Comparison of ENCODE assay signal across 8 mouse cellular contexts in genomic region chr17:27554062-27554960, GRCm38 (mm10). TPM values are rescaled to one million over a fixed set of nuclear protein-coding genes. Genes with fewer than 3 reads are reported as not detected.
DNase-seq lines count a peak whose midpoint lies in the region; ATAC-seq and TF ChIP-seq lines count a peak whose summit lies in the region.

No protein-coding gene starts in this region.

- H3K9me3 ChIP-seq in hindbrain, embryonic 10.5 days, result no peaks in the 10 kb centered on the region
- no peaks in the 10 kb centered on the region for H3K9me3 ChIP-seq in hindbrain, embryonic 16.5 days (ENCODE audit: control insufficient read depth, low read length)
- H3K9me3 ChIP-seq in MEL (replicated peaks; ENCODE audit: insufficient read depth, low read length), result no peaks in the 10 kb centered on the region
- no peaks in the 10 kb centered on the region for H3K9me3 ChIP-seq in hindbrain, embryonic 13.5 days
- H3K9me3 ChIP-seq in midbrain, embryonic 12.5 days, result no peaks in the 10 kb centered on the region

- WGBS in hindbrain, embryonic 10.5 days, result 34% methylated on average over 20 of the region's 20 CpGs
- 50% methylated on average over 20 of the region's 20 CpGs for WGBS in hindbrain, embryonic 16.5 days
- WGBS in hindbrain, embryonic 13.5 days, result 44% methylated on average over 20 of the region's 20 CpGs
- 33% methylated on average over 20 of the region's 20 CpGs for WGBS in midbrain, embryonic 12.5 days

- no peak for ATAC-seq in hindbrain, embryonic 16.5 days
- ATAC-seq in hindbrain, embryonic 13.5 days (ENCODE audit: low FRiP score), result no peak
- no peak for ATAC-seq in midbrain, embryonic 12.5 days (ENCODE audit: low FRiP score, low read depth)
- no peak for ATAC-seq in erythroid progenitor cell, adult 5-6 weeks (replicated peaks; ENCODE audit: low FRiP score, poor library complexity, severe bottlenecking)

- peaks cover 68% of the 10 kb centered on the region for H3K4me1 ChIP-seq in hindbrain, embryonic 10.5 days (replicated peaks)
- peaks cover 25% of the 10 kb centered on the region for H3K4me1 ChIP-seq in hindbrain, embryonic 16.5 days (ENCODE audit: control insufficient read depth, insufficient read depth, low read depth, low read length)
- peaks cover 0 to 16% of the 10 kb centered on the region in 2 experiments; a peak in 3 of 4 replicates for H3K4me1 ChIP-seq in MEL (ENCODE audit: control insufficient read depth in 1 of 2, insufficient read depth in 2 of 2, low read length in 2 of 2)
- peaks cover 40% of the 10 kb centered on the region for H3K4me1 ChIP-seq in hindbrain, embryonic 13.5 days (replicated peaks)
- H3K4me1 ChIP-seq in midbrain, embryonic 12.5 days, result peaks cover 41% of the 10 kb centered on the region

- TF ChIP-seq RAD21 in MEL (IDR thresholded peaks at IDR 0.05; ENCODE audit: low read depth, low read length), result no peak

- peak overlapping the region; percentile 97 for H3K4me3 ChIP-seq in hindbrain, embryonic 10.5 days
- no peak overlapping the region for H3K4me3 ChIP-seq in hindbrain, embryonic 16.5 days (ENCODE audit: low read length)
- peak overlapping the region; percentile 50 to 59 for H3K4me3 ChIP-seq in MEL (ENCODE audit: control insufficient read depth in 1 of 2, insufficient read depth in 1 of 2, low read depth in 2 of 2, low read length in 2 of 2)
- peak overlapping the region; percentile 69; the same call in 1 of the 2 replicates for H3K4me3 ChIP-seq in hindbrain, embryonic 13.5 days
- peak overlapping the region; percentile 92 for H3K4me3 ChIP-seq in midbrain, embryonic 12.5 days

- TF ChIP-seq POLR2A in MEL (IDR thresholded peaks at IDR 0.05; ENCODE audit: control insufficient read depth in 1 of 2, insufficient read depth in 1 of 2, low read depth in 1 of 2, low read length in 2 of 2, poor library complexity in 1 of 2), result no peak

- TF ChIP-seq CTCF in MEL (IDR thresholded peaks at IDR 0.05 in 2 of 3, conservative IDR thresholded peaks at IDR 0.05 in 1 of 3; ENCODE audit: control insufficient read depth in 1 of 3, insufficient read depth in 1 of 3, low read depth in 2 of 3, low read length in 3 of 3, poor library complexity in 1 of 3, severe bottlenecking in 1 of 3), result no peak

- DNase-seq in hindbrain, embryonic 10.5 days (ENCODE audit: low spot score), result no peak
- DNase-seq in MEL (ENCODE audit: low read depth, low spot score), result peak; percentile 38
- DNase-seq in adrenal gland, postnatal 25 days, result no peak
- no peak for DNase-seq in frontal cortex, postnatal 36 days (ENCODE audit: low spot score in 2 of 2)

- no peak for TF ChIP-seq EP300 in MEL (IDR thresholded peaks at IDR 0.05; ENCODE audit: low read depth in 1 of 2, low read length in 2 of 2)

- no peaks in the 10 kb centered on the region for H3K27me3 ChIP-seq in hindbrain, embryonic 10.5 days (ENCODE audit: insufficient read depth, poor library complexity, severe bottlenecking)
- H3K27me3 ChIP-seq in hindbrain, embryonic 16.5 days (replicated peaks; ENCODE audit: control insufficient read depth, insufficient read depth, low read length), result peaks cover 8% of the 10 kb centered on the region
- no peaks in the 10 kb centered on the region for H3K27me3 ChIP-seq in MEL (ENCODE audit: control insufficient read depth in 1 of 2, insufficient read depth in 2 of 2, low read length in 2 of 2)
- H3K27me3 ChIP-seq in hindbrain, embryonic 13.5 days, result peaks cover 18% of the 10 kb centered on the region
- peaks cover 17% of the 10 kb centered on the region; the same call in 1 of the 2 replicates for H3K27me3 ChIP-seq in midbrain, embryonic 12.5 days

- H3K9ac ChIP-seq in hindbrain, embryonic 16.5 days (ENCODE audit: low read depth, low read length), result no peak overlapping the region; the same call in 1 of the 2 replicates
- peak overlapping the region; percentile 99 for H3K9ac ChIP-seq in MEL (ENCODE audit: control insufficient read depth, low read depth, low read length, poor library complexity, severe bottlenecking)
- H3K9ac ChIP-seq in hindbrain, embryonic 13.5 days, result peak overlapping the region; percentile 90; the same call in 1 of the 2 replicates
- H3K9ac ChIP-seq in midbrain, embryonic 12.5 days (replicated peaks), result peak overlapping the region; percentile 59

- peaks cover 38% of the 10 kb centered on the region for H3K79me2 ChIP-seq in MEL (ENCODE audit: control insufficient read depth, insufficient read depth, low read length, poor library complexity)

- H3K27ac ChIP-seq in hindbrain, embryonic 10.5 days, result peak overlapping the region; percentile 99
- no peak overlapping the region for H3K27ac ChIP-seq in hindbrain, embryonic 16.5 days (ENCODE audit: low read depth, low read length)
- peak overlapping the region; percentile 95 for H3K27ac ChIP-seq in MEL (ENCODE audit: control insufficient read depth, low read depth, low read length)
- H3K27ac ChIP-seq in hindbrain, embryonic 13.5 days, result no peak overlapping the region
- H3K27ac ChIP-seq in midbrain, embryonic 12.5 days (replicated peaks), result peak overlapping the region; percentile 97

- no peak overlapping the region for H3K4me2 ChIP-seq in hindbrain, embryonic 16.5 days (ENCODE audit: low read length)
- peak overlapping the region; percentile 85 for H3K4me2 ChIP-seq in hindbrain, embryonic 13.5 days
- H3K4me2 ChIP-seq in midbrain, embryonic 12.5 days (replicated peaks), result peak overlapping the region; percentile 82

- H3K36me3 ChIP-seq in hindbrain, embryonic 10.5 days, result 0 out of 2 replicates have a peak, but pooled peaks cover 2% of the 10 kb centered on the region
- H3K36me3 ChIP-seq in hindbrain, embryonic 16.5 days (ENCODE audit: control insufficient read depth, insufficient read depth, low read length), result no peaks in the 10 kb centered on the region
- peaks cover 0 to 7% of the 10 kb centered on the region in 2 experiments; a peak in 2 of 4 replicates for H3K36me3 ChIP-seq in MEL (ENCODE audit: control insufficient read depth in 1 of 2, insufficient read depth in 2 of 2, low read length in 2 of 2)
- H3K36me3 ChIP-seq in hindbrain, embryonic 13.5 days, result no peaks in the 10 kb centered on the region
- H3K36me3 ChIP-seq in midbrain, embryonic 12.5 days, result no peaks in the 10 kb centered on the region

TF ChIP-seq in MEL, 35 proteins besides CTCF, POLR2A, EP300 and RAD21:
- TF ChIP-seq KAT2A (conservative IDR thresholded peaks at IDR 0.05; ENCODE audit: low read depth, low read length), result no peak
- no peak for TF ChIP-seq ETS1 (IDR thresholded peaks at IDR 0.05; ENCODE audit: low read depth, low read length)
- no peak for TF ChIP-seq ZC3H11A (IDR thresholded peaks at IDR 0.05; ENCODE audit: low read depth, low read length)
- no peak for TF ChIP-seq MAFK (IDR thresholded peaks at IDR 0.05; ENCODE audit: borderline replicate concordance, low read depth, low read length)
- TF ChIP-seq MEF2A (IDR thresholded peaks at IDR 0.05; ENCODE audit: extremely low read depth, insufficient replicate concordance, low read depth, low read length, poor library complexity, severe bottlenecking), result no peak
- no peak for TF ChIP-seq UBTF (IDR thresholded peaks at IDR 0.05; ENCODE audit: borderline replicate concordance, insufficient read depth, low read depth, low read length)

RNA-seq across cellular contexts. Expression of gene Hmga1, which starts 2.0 kb away (rescaled TPM):
- 541 and 748 TPM in 2 replicates for polyA plus RNA-seq in hindbrain, embryonic 10.5 days (2016; fragmentation: Nextera tagmentation; extraction: Ambion mirVana)
- polyA plus RNA-seq in hindbrain, embryonic 16.5 days (2015; fragmentation: Nextera tagmentation; extraction: Ambion mirVana), result 144 and 155 TPM in 2 replicates
- 96.0 and 106 TPM in 2 replicates for total RNA-seq in MEL (2012; rRNA removed)
- 100 to 1,000 TPM in 1 of 2 experiments, not detected in 1; 112 TPM for polyA plus RNA-seq in MEL (2012; ENCODE audit: insufficient read depth in 1 of 2, insufficient read length in 2 of 2, low read depth in 1 of 2, low replicate concordance in 2 of 2, missing spikeins in 1 of 2)
- polyA plus RNA-seq in hindbrain, embryonic 13.5 days (2015; fragmentation: Nextera tagmentation; extraction: Ambion mirVana), result 113 and 126 TPM in 2 replicates
- polyA plus RNA-seq in midbrain, embryonic 12.5 days (2016; fragmentation: Nextera tagmentation; extraction: Ambion mirVana), result 213 and 215 TPM in 2 replicates
- total RNA-seq in erythroid progenitor cell, adult 5-6 weeks (2015; ENCODE audit: low replicate concordance), result 40.7 and 57.7 TPM in 2 replicates
- 21.2 and 30.6 TPM in 2 replicates for total RNA-seq in erythroid progenitor cell, adult 5-6 weeks (2017; ENCODE audit: low replicate concordance)
- 14.3 and 15.5 TPM in 2 replicates for total RNA-seq in adrenal gland, postnatal 25 days (2021)

RNA-seq across cellular contexts. Expression of gene AI413582, which starts 11.2 kb away (rescaled TPM):
- 19.1 and 23.9 TPM in 2 replicates for polyA plus RNA-seq in hindbrain, embryonic 10.5 days (2016; fragmentation: Nextera tagmentation; extraction: Ambion mirVana)
- polyA plus RNA-seq in hindbrain, embryonic 16.5 days (2015; fragmentation: Nextera tagmentation; extraction: Ambion mirVana), result 77.2 and 83.3 TPM in 2 replicates
- 20.6 and 21.5 TPM in 2 replicates for total RNA-seq in MEL (2012; rRNA removed)
- 10 to 100 TPM in 1 of 2 experiments, not detected in 1; 56.5 TPM for polyA plus RNA-seq in MEL (2012; ENCODE audit: insufficient read depth in 1 of 2, insufficient read length in 2 of 2, low read depth in 1 of 2, low replicate concordance in 2 of 2, missing spikeins in 1 of 2)
- 43.5 and 44.8 TPM in 2 replicates for polyA plus RNA-seq in hindbrain, embryonic 13.5 days (2015; fragmentation: Nextera tagmentation; extraction: Ambion mirVana)
- 18.9 and 20.7 TPM in 2 replicates for polyA plus RNA-seq in midbrain, embryonic 12.5 days (2016; fragmentation: Nextera tagmentation; extraction: Ambion mirVana)
- total RNA-seq in erythroid progenitor cell, adult 5-6 weeks (2015; ENCODE audit: low replicate concordance), result 2.9 and 6.8 TPM in 2 replicates
- 3.1 and 14.1 TPM in 2 replicates for total RNA-seq in erythroid progenitor cell, adult 5-6 weeks (2017; ENCODE audit: low replicate concordance)
- total RNA-seq in adrenal gland, postnatal 25 days (2021), result 12.7 and 27.6 TPM in 2 replicates

RNA-seq across cellular contexts. Expression of gene Grm4, which starts 33.1 kb away (rescaled TPM):
- 2.2 and 4.2 TPM in 2 replicates for polyA plus RNA-seq in hindbrain, embryonic 10.5 days (2016; fragmentation: Nextera tagmentation; extraction: Ambion mirVana)
- 9.3 and 10.0 TPM in 2 replicates for polyA plus RNA-seq in hindbrain, embryonic 16.5 days (2015; fragmentation: Nextera tagmentation; extraction: Ambion mirVana)
- total RNA-seq in MEL (2012; rRNA removed), result not detected in 2 replicates
- under 1 TPM in 1 of 2 experiments, not detected in 1; 0.06 TPM for polyA plus RNA-seq in MEL (2012; ENCODE audit: insufficient read depth in 1 of 2, insufficient read length in 2 of 2, low read depth in 1 of 2, low replicate concordance in 2 of 2, missing spikeins in 1 of 2)
- polyA plus RNA-seq in hindbrain, embryonic 13.5 days (2015; fragmentation: Nextera tagmentation; extraction: Ambion mirVana), result 4.8 and 5.2 TPM in 2 replicates
- 4.2 and 5.7 TPM in 2 replicates for polyA plus RNA-seq in midbrain, embryonic 12.5 days (2016; fragmentation: Nextera tagmentation; extraction: Ambion mirVana)
- not detected in 2 replicates for total RNA-seq in erythroid progenitor cell, adult 5-6 weeks (2015; ENCODE audit: low replicate concordance)
- not detected in 2 replicates for total RNA-seq in erythroid progenitor cell, adult 5-6 weeks (2017; ENCODE audit: low replicate concordance)
- total RNA-seq in adrenal gland, postnatal 25 days (2021), result 3.1 and 4.8 TPM in 2 replicates

Comparison
In these comparisons a context has a peak if more than half of its experiments do, and no peak if none do; other contexts are left out.
1. H3K27ac ChIP-seq: peak in hindbrain, embryonic 10.5 days (single experiment), MEL (single experiment) and midbrain, embryonic 12.5 days (single experiment); none in hindbrain, embryonic 16.5 days (single experiment) and hindbrain, embryonic 13.5 days (single experiment).